Comparison of ENCODE assay signal across 12 mouse cellular contexts in the genomic region with DNA sequence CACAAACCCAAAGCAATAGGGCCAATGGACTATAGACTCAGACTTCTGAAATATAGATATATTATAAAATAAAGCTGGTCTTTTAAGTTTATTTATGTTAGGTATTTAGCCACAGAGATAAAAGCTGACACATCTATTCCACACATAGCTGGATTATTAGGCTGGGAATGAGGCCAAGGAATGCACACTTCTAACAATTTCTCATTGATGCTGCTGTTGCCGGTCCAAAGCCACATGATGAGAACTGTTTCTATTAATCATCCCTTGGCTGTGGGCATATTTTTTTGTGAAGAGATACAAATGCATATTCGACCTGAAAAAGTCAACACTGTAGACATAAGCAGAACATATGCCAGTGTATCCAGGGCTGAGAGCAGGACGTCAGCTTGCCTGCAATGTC.
"Had no signal": no experiment of that assay in that cellular context is flagged by ENCODE, and none has a peak within 500 bp of the region (broad histone marks: within the 10 kb centered on the region; RNA-seq: fewer than 3 reads in every experiment).

No protein-coding gene starts in this region.

- DNase-seq: kidney, postnatal 25 days; layer of hippocampus, adult 9-11 months; liver; lung, adult 18-20 months; right cerebral cortex, postnatal 14 days; thymus, postnatal 4 days had no signal

- ATAC-seq: lung, postnatal 0 days; midbrain, embryonic 16.5 days had no signal

- H3K27me3 ChIP-seq: limb, embryonic 12.5 days; midbrain, embryonic 12.5 days; stomach, embryonic 15.5 days had no signal

- H3K4me2 ChIP-seq: limb, embryonic 12.5 days; midbrain, embryonic 12.5 days; stomach, embryonic 15.5 days had no signal

- H3K9ac ChIP-seq: limb, embryonic 12.5 days; liver, embryonic 14.5 days; midbrain, embryonic 12.5 days; stomach, embryonic 15.5 days had no signal

- H3K4me3 ChIP-seq: limb, embryonic 12.5 days; midbrain, embryonic 12.5 days; stomach, embryonic 15.5 days had no signal

- H3K9me3 ChIP-seq: limb, embryonic 12.5 days; midbrain, embryonic 12.5 days; stomach, embryonic 15.5 days had no signal

- H3K27ac ChIP-seq: limb, embryonic 12.5 days; liver, embryonic 14.5 days; midbrain, embryonic 12.5 days; stomach, embryonic 15.5 days had no signal

- H3K4me1 ChIP-seq: limb, embryonic 12.5 days; midbrain, embryonic 12.5 days had no signal
